Mouse (Mus musculus) hindbrain, embryonic 11.5 days (tissue): ENCODE data around the gene Nucb2. TPM values are rescaled to one million over a fixed set of nuclear protein-coding genes. Genes with fewer than 3 reads are reported as not detected.

Experiments used
- ATAC-seq: fragments of 200-750 bp; cut with Nextera tagmentation; 2 replicates; pipeline ENCODE4 v1.8.0; 2017; ENCODE audit warnings: mild to moderate bottlenecking, moderate TSS enrichment, moderate library complexity; ENCODE audit not compliant: low FRiP score
- DNase-seq: peaks from one replicate; pipeline ENCODE4 v3.0.0-alpha.2; 2015; ENCODE audit warnings: low spot score
- H3K27ac ChIP-seq: fragments of 300-500 bp; sonication (generic); 2 replicates; pipeline ENCODE4 v1.5.1; 2014; ENCODE audit warnings: mild to moderate bottlenecking, low read depth, low read length
- H3K27me3 ChIP-seq: fragments of 300-500 bp; sonication (generic); 2 replicates; pipeline ENCODE4 v1.6.1; 2014; ENCODE audit warnings: mild to moderate bottlenecking, low read length, moderate library complexity, mixed read lengths; ENCODE audit not compliant: control insufficient read depth, insufficient read depth
- H3K36me3 ChIP-seq: fragments of 300-500 bp; sonication (generic); 2 replicates; pipeline ENCODE4 v1.6.1; 2014; ENCODE audit warnings: mild to moderate bottlenecking, low read length, moderate library complexity, mixed read lengths; ENCODE audit not compliant: control insufficient read depth, insufficient read depth
- H3K4me1 ChIP-seq: fragments of 300-500 bp; sonication (generic); replicated peaks from 2 replicates; pipeline ENCODE4 v1.6.1; 2014; ENCODE audit warnings: low read length, mixed read lengths; ENCODE audit not compliant: control insufficient read depth, insufficient read depth
- H3K4me2 ChIP-seq: fragments of 300-500 bp; sonication (generic); replicated peaks from 2 replicates; pipeline ENCODE4 v1.6.1; 2014; ENCODE audit warnings: mild to moderate bottlenecking, low read depth, low read length
- H3K4me3 ChIP-seq: fragments of 300-500 bp; sonication (generic); 2 replicates; pipeline ENCODE4 v1.5.1; 2014; ENCODE audit warnings: low read depth, low read length
- H3K9ac ChIP-seq: fragments of 300-500 bp; sonication (generic); 2 replicates; pipeline ENCODE4 v1.6.1; 2014; ENCODE audit warnings: low read depth, low read length
- H3K9me3 ChIP-seq: fragments of 300-500 bp; sonication (generic); 2 replicates; pipeline ENCODE4 v1.6.1; 2016; ENCODE audit warnings: low read length; ENCODE audit not compliant: control insufficient read depth
- WGBS: fragments of 180-500 bp; shearing (Covaris S2); extraction: QIAGEN DNeasy Blood & Tissue Kit; methylation state at CpG from one replicate; pipeline ENCODE4 v1.1.7; 2014; 5-methylcytosine and 5-hydroxymethylcytosine counted together
- polyA plus RNA-seq: library from polyadenylated mRNA; unstranded; fragments of >200 nt; fragmentation: Nextera tagmentation; extraction: Ambion mirVana; gene quantifications from 2 replicates; pipeline ENCODE4 v1.2.1, GENCODE M21; 2014

Nucb2 gene
- polyA plus RNA-seq, 1 experiment from 2014 or later: 19.5 TPM

GRCm38 (mm10) chr7:116515059-116515458 is 10.9 kb downstream of the Nucb2 start:
- Histone ChIP-seq H3K4me1 (no peaks in the 10 kb centered on the region), H3K27me3 (no peaks in the 10 kb centered on the region), H3K27ac (no peak overlapping the region), H3K4me3 (no peak overlapping the region), H3K4me2 (no peak overlapping the region), H3K36me3 (no peaks in the 10 kb centered on the region), H3K9ac (no peak overlapping the region), H3K9me3 (no peaks in the 10 kb centered on the region)
- DNase-seq (no peak), ATAC-seq (no peak)
- 89% methylated on average over 7 of the region's 7 CpGs for WGBS

GRCm38 (mm10) chr7:116515514-116516135 is 11.5 kb downstream of the Nucb2 start:
- no peak overlapping the region for H3K27ac ChIP-seq
- no peak overlapping the region for H3K4me3 ChIP-seq
- H3K4me1 ChIP-seq: no peaks in the 10 kb centered on the region
- no peak overlapping the region for H3K9ac ChIP-seq
- 79% methylated on average over 13 of the region's 13 CpGs for WGBS
- H3K9me3 ChIP-seq: no peaks in the 10 kb centered on the region
- DNase-seq (no peak), ATAC-seq (no peak)
- no peaks in the 10 kb centered on the region for H3K36me3 ChIP-seq
- H3K27me3 ChIP-seq: no peaks in the 10 kb centered on the region
- H3K4me2 ChIP-seq: no peak overlapping the region

- H3K4me2 ChIP-seq: no peak overlapping the region
- H3K9ac ChIP-seq: no peak overlapping the region
- no peaks in the 10 kb centered on the region for H3K36me3 ChIP-seq
- WGBS: 52% methylated on average over 5 of the region's 5 CpGs
- no peaks in the 10 kb centered on the region for H3K4me1 ChIP-seq
- DNase-seq (peak; percentile 45), ATAC-seq (peak; percentile 73)
- H3K9me3 ChIP-seq: no peaks in the 10 kb centered on the region
- H3K27ac ChIP-seq: no peak overlapping the region
- no peak overlapping the region for H3K4me3 ChIP-seq
- H3K27me3 ChIP-seq: no peaks in the 10 kb centered on the region
Measured at GRCm38 (mm10) chr7:116517240-116517639, 13.1 kb downstream of the Nucb2 start.

- WGBS: 88% methylated on average over 5 of the region's 5 CpGs
- ATAC-seq: no peak
Measured at GRCm38 (mm10) chr7:116518155-116518554, 14.0 kb downstream of the Nucb2 start.

GRCm38 (mm10) chr7:116519805-116520204 is 15.6 kb downstream of the Nucb2 start:
- Histone ChIP-seq H3K4me3 (no peak overlapping the region), H3K4me2 (no peak overlapping the region), H3K36me3 (no peaks in the 10 kb centered on the region), H3K27ac (no peak overlapping the region), H3K9me3 (no peaks in the 10 kb centered on the region), H3K9ac (no peak overlapping the region), H3K4me1 (no peaks in the 10 kb centered on the region), H3K27me3 (no peaks in the 10 kb centered on the region)
- no peak for ATAC-seq
- WGBS: 69% methylated on average over 3 of the region's 3 CpGs
- DNase-seq: peak; percentile 57

More at GRCm38 (mm10) chr7:116518155-116518554, 14.0 kb downstream of the Nucb2 start:
- no peaks in the 10 kb centered on the region for H3K4me1 ChIP-seq
- no peak overlapping the region for H3K4me2 ChIP-seq
- H3K27me3 ChIP-seq: no peaks in the 10 kb centered on the region
- no peak overlapping the region for H3K27ac ChIP-seq
- H3K36me3 ChIP-seq: no peaks in the 10 kb centered on the region
- DNase-seq: no peak
- H3K4me3 ChIP-seq: no peak overlapping the region
- no peak overlapping the region for H3K9ac ChIP-seq
- no peaks in the 10 kb centered on the region for H3K9me3 ChIP-seq

- H3K4me3 ChIP-seq: no peak overlapping the region
- no peak overlapping the region for H3K9ac ChIP-seq
- H3K9me3 ChIP-seq: no peaks in the 10 kb centered on the region
- WGBS: 92% methylated on average over 2 of the region's 2 CpGs
- no peak for ATAC-seq
- H3K4me2 ChIP-seq: no peak overlapping the region
- H3K36me3 ChIP-seq: no peaks in the 10 kb centered on the region; the same call in 1 of the 2 replicates
- H3K27me3 ChIP-seq: no peaks in the 10 kb centered on the region
- DNase-seq: no peak
- H3K27ac ChIP-seq: no peak overlapping the region
- H3K4me1 ChIP-seq: no peaks in the 10 kb centered on the region
Measured at GRCm38 (mm10) chr7:116524577-116524976, 20.4 kb downstream of the Nucb2 start.

GRCm38 (mm10) chr7:116529793-116530192 is 25.6 kb downstream of the Nucb2 start:
- ATAC-seq (no peak), DNase-seq (no peak)
- H3K36me3 ChIP-seq: no peaks in the 10 kb centered on the region; the same call in 1 of the 2 replicates
- H3K4me1 ChIP-seq: no peaks in the 10 kb centered on the region
- WGBS: 84% methylated on average over 4 of the region's 4 CpGs
- no peaks in the 10 kb centered on the region for H3K9me3 ChIP-seq
- H3K27ac ChIP-seq: no peak overlapping the region
- H3K4me2 ChIP-seq: no peak overlapping the region
- no peak overlapping the region for H3K4me3 ChIP-seq
- no peak overlapping the region for H3K9ac ChIP-seq
- H3K27me3 ChIP-seq: no peaks in the 10 kb centered on the region

- H3K4me3 ChIP-seq: no peak overlapping the region
- H3K27ac ChIP-seq: no peak overlapping the region
- H3K9ac ChIP-seq: no peak overlapping the region
- H3K36me3 ChIP-seq: no peaks in the 10 kb centered on the region; the same call in 1 of the 2 replicates
- no peak for ATAC-seq
- no peak overlapping the region for H3K4me2 ChIP-seq
- no peaks in the 10 kb centered on the region for H3K4me1 ChIP-seq
- WGBS: 89% methylated on average over 5 of the region's 5 CpGs
- H3K9me3 ChIP-seq: no peaks in the 10 kb centered on the region
- no peak for DNase-seq
- no peaks in the 10 kb centered on the region for H3K27me3 ChIP-seq
Measured at GRCm38 (mm10) chr7:116530470-116530869, 26.3 kb downstream of the Nucb2 start.

GRCm38 (mm10) chr7:116531311-116531710 is 27.1 kb downstream of the Nucb2 start:
- H3K4me3 ChIP-seq: no peak overlapping the region
- H3K4me2 ChIP-seq: no peak overlapping the region
- no peaks in the 10 kb centered on the region for H3K4me1 ChIP-seq
- 76% methylated on average over 4 of the region's 4 CpGs for WGBS
- no peak overlapping the region for H3K27ac ChIP-seq
- no peaks in the 10 kb centered on the region for H3K27me3 ChIP-seq
- no peaks in the 10 kb centered on the region; the same call in 1 of the 2 replicates for H3K36me3 ChIP-seq
- ATAC-seq: peak; percentile 57; the same call in 1 of the 2 replicates
- no peak overlapping the region for H3K9ac ChIP-seq
- peak; percentile 68 for DNase-seq
- H3K9me3 ChIP-seq: no peaks in the 10 kb centered on the region
